Mouse (Mus musculus) midbrain, postnatal 0 days (tissue): ENCODE results near the gene Megf6. TPM values are rescaled to one million over a fixed set of nuclear protein-coding genes. Genes with fewer than 3 reads are reported as not detected.

Source experiments
- ATAC-seq: fragments of 200-750 bp; cut with Nextera tagmentation; 2 replicates; pipeline ENCODE4 v1.8.0; 2017; ENCODE audit warnings: moderate number of reproducible peaks, mild to moderate bottlenecking, moderate TSS enrichment, moderate library complexity; ENCODE audit not compliant: low FRiP score
- DNase-seq: peaks from one replicate; pipeline ENCODE4 v3.0.0-alpha.2; 2015; ENCODE audit warnings: low spot score
- H3K27ac ChIP-seq: fragments of 300-500 bp; sonication (generic); 2 replicates; pipeline ENCODE4 v1.5.1; 2014; ENCODE audit warnings: low read depth, mild to moderate bottlenecking, low read length, mixed read lengths
- H3K27me3 ChIP-seq: fragments of 300-500 bp; sonication (generic); 2 replicates; pipeline ENCODE4 v1.6.1; 2014; ENCODE audit warnings: low read length, control low read depth, mixed read lengths; ENCODE audit not compliant: insufficient read depth
- H3K36me3 ChIP-seq: fragments of 300-500 bp; sonication (generic); 2 replicates; pipeline ENCODE4 v1.6.1; 2014; ENCODE audit warnings: low read length, control low read depth, mixed read lengths; ENCODE audit not compliant: insufficient read depth
- H3K4me1 ChIP-seq: fragments of 300-500 bp; sonication (generic); 2 replicates; pipeline ENCODE4 v1.6.1; 2014; ENCODE audit warnings: mild to moderate bottlenecking, control low read depth, antibody characterized with exemption, low read length, mixed read lengths; ENCODE audit not compliant: insufficient read depth
- H3K4me2 ChIP-seq: fragments of 300-500 bp; sonication (generic); 2 replicates; pipeline ENCODE4 v1.6.1; 2014; ENCODE audit warnings: low read depth, mild to moderate bottlenecking, low read length, mixed read lengths; ENCODE audit not compliant: poor library complexity, severe bottlenecking
- H3K4me3 ChIP-seq: fragments of 300-500 bp; sonication (generic); 2 replicates; pipeline ENCODE4 v1.5.1; 2014; ENCODE audit warnings: low read depth, mild to moderate bottlenecking, low read length, moderate library complexity
- H3K9ac ChIP-seq: fragments of 300-500 bp; sonication (generic); replicated peaks from 2 replicates; pipeline ENCODE4 v1.6.1; 2014; ENCODE audit warnings: mild to moderate bottlenecking, low read length, moderate library complexity, mixed read lengths; ENCODE audit not compliant: poor library complexity, severe bottlenecking
- H3K9me3 ChIP-seq: fragments of 300-500 bp; sonication (generic); 2 replicates; pipeline ENCODE4 v1.6.1; 2016; ENCODE audit warnings: low read length, control low read depth
- CTCF ChIP-seq: IDR thresholded peaks from 2 replicates; pipeline ENCODE4 v1.5.1; 2016; ENCODE audit warnings: antibody characterized with exemption, mild to moderate bottlenecking
- WGBS: fragments of 180-500 bp; shearing (Covaris S2); extraction: QIAGEN DNeasy Blood & Tissue Kit; methylation state at CpG from one replicate; pipeline ENCODE4 v1.1.7; 2014; 5-methylcytosine and 5-hydroxymethylcytosine counted together
- polyA plus RNA-seq: library from polyadenylated mRNA; unstranded; fragments of >200 nt; fragmentation: Nextera tagmentation; extraction: Ambion mirVana; gene quantifications from 2 replicates; pipeline ENCODE4 v1.2.1, GENCODE M21; 2015
- total RNA-seq: library from RNA; depleted of rRNA; stranded (reverse); fragments of >200 nt; gene quantifications from 2 replicates; pipeline ENCODE4 v1.2.3, GENCODE M21; 2014

Gene Megf6
- total and polyA plus RNA-seq, 2 experiments from 2014 or later: 12.1 to 68.0 TPM

GRCm38 (mm10) chr4:154171931-154172604 is 1.5 kb downstream of the Megf6 start:
- TF ChIP-seq CTCF: no peak
- WGBS: 41% methylated on average over 13 of the region's 13 CpGs
- no peaks in the 10 kb centered on the region for H3K9me3 ChIP-seq
- peak overlapping the region; percentile 95 for H3K4me2 ChIP-seq
- peaks cover 43% of the 10 kb centered on the region for H3K27me3 ChIP-seq
- no peak for ATAC-seq
- peak overlapping the region; percentile 42 for H3K4me3 ChIP-seq
- H3K4me1 ChIP-seq: peaks cover 8% of the 10 kb centered on the region; the same call in 1 of the 2 replicates
- no peak for DNase-seq
- H3K27ac ChIP-seq: no peak overlapping the region
- no peak overlapping the region for H3K9ac ChIP-seq
- H3K36me3 ChIP-seq: no peaks in the 10 kb centered on the region

- Histone ChIP-seq H3K4me3 (no peak overlapping the region), H3K9ac (no peak overlapping the region), H3K4me1 (no peaks in the 10 kb centered on the region), H3K4me2 (no peak overlapping the region), H3K27ac (no peak overlapping the region), H3K27me3 (peaks cover 5% of the 10 kb centered on the region; the same call in 1 of the 2 replicates), H3K9me3 (no peaks in the 10 kb centered on the region), H3K36me3 (no peaks in the 10 kb centered on the region)
- WGBS: 74% methylated on average over 8 of the region's 8 CpGs
- TF ChIP-seq CTCF: no peak
- no peak for DNase-seq
- no peak for ATAC-seq
Measured at GRCm38 (mm10) chr4:154177257-154177656, 6.7 kb downstream of the Megf6 start.

GRCm38 (mm10) chr4:154181001-154181400 is 10.5 kb downstream of the Megf6 start:
- no peaks in the 10 kb centered on the region for H3K4me1 ChIP-seq
- no peaks in the 10 kb centered on the region for H3K27me3 ChIP-seq
- no peak for TF ChIP-seq CTCF
- H3K4me2 ChIP-seq: no peak overlapping the region
- DNase-seq (no peak), ATAC-seq (no peak)
- H3K9ac ChIP-seq: no peak overlapping the region
- 85% methylated on average over 7 of the region's 7 CpGs for WGBS
- H3K36me3 ChIP-seq: no peaks in the 10 kb centered on the region
- no peak overlapping the region for H3K4me3 ChIP-seq
- no peaks in the 10 kb centered on the region for H3K9me3 ChIP-seq
- H3K27ac ChIP-seq: no peak overlapping the region

GRCm38 (mm10) chr4:154183566-154183965 is 13.0 kb downstream of the Megf6 start:
- DNase-seq: no peak
- no peak for TF ChIP-seq CTCF
- no peak overlapping the region for H3K4me2 ChIP-seq
- no peak for ATAC-seq
- H3K9ac ChIP-seq: no peak overlapping the region
- H3K9me3 ChIP-seq: no peaks in the 10 kb centered on the region
- no peak overlapping the region for H3K4me3 ChIP-seq
- H3K4me1 ChIP-seq: no peaks in the 10 kb centered on the region
- no peaks in the 10 kb centered on the region for H3K36me3 ChIP-seq
- WGBS: 76% methylated on average over 5 of the region's 5 CpGs
- H3K27ac ChIP-seq: no peak overlapping the region
- no peaks in the 10 kb centered on the region for H3K27me3 ChIP-seq

- Histone ChIP-seq H3K9me3 (no peaks in the 10 kb centered on the region), H3K9ac (no peak overlapping the region), H3K4me3 (no peak overlapping the region), H3K27ac (no peak overlapping the region), H3K27me3 (no peaks in the 10 kb centered on the region), H3K4me1 (no peaks in the 10 kb centered on the region), H3K36me3 (no peaks in the 10 kb centered on the region), H3K4me2 (no peak overlapping the region)
- DNase-seq (no peak), ATAC-seq (no peak)
- TF ChIP-seq CTCF: no peak
- WGBS: 72% methylated on average over 5 of the region's 5 CpGs
Measured at GRCm38 (mm10) chr4:154185001-154185400, 14.5 kb downstream of the Megf6 start.

- H3K9ac ChIP-seq: no peak overlapping the region
- no peak overlapping the region for H3K4me2 ChIP-seq
- H3K4me3 ChIP-seq: no peak overlapping the region
- H3K9me3 ChIP-seq: no peaks in the 10 kb centered on the region
- H3K36me3 ChIP-seq: no peaks in the 10 kb centered on the region
- ATAC-seq (no peak), DNase-seq (no peak)
- no peaks in the 10 kb centered on the region for H3K4me1 ChIP-seq
- no peak overlapping the region for H3K27ac ChIP-seq
- no peak for TF ChIP-seq CTCF
- no peaks in the 10 kb centered on the region for H3K27me3 ChIP-seq
- WGBS: 91% methylated on average over 11 of the region's 11 CpGs
Measured at GRCm38 (mm10) chr4:154186002-154186537, 15.5 kb downstream of the Megf6 start.
